Mouse (Mus musculus): ENCODE data around the gene Grid2ip. TPM values are rescaled to one million over a fixed set of nuclear protein-coding genes. Genes with fewer than 3 reads are reported as not detected.

Grid2ip gene
- 0.27 and 0.28 TPM in 2 replicates for polyA plus RNA-seq (2016; fragmentation: Nextera tagmentation; extraction: Ambion mirVana)

- ATAC-seq (ENCODE audit: insufficient number of reproducible peaks, insufficient read depth, low FRiP score, low TSS enrichment), result no peak
- no peaks in the 10 kb centered on the region for H3K9me3 ChIP-seq
- H3K4me2 ChIP-seq (replicated peaks), result peak within 1 kb of the TSS; percentile 48
- peaks cover 21% of the 10 kb centered on the region for H3K27me3 ChIP-seq
- H3K4me3 ChIP-seq, result peak within 1 kb of the TSS; percentile 26
- H3K27ac ChIP-seq, result no peak within 1 kb of the TSS
- no peaks in the 10 kb centered on the region for H3K36me3 ChIP-seq
- H3K9ac ChIP-seq, result peak within 1 kb of the TSS; percentile 8; the same call in 1 of the 2 replicates
- peaks cover 8% of the 10 kb centered on the region; the same call in 1 of the 2 replicates for H3K4me1 ChIP-seq
- WGBS, result 10% methylated on average over 17 of the region's 17 CpGs
Measured at GRCm38 (mm10) chr5:143356686-143357388, at the start of gene Grid2ip. Gene Grid2ip, plus strand, starts transcription at chr5:143357338.

GRCm38 (mm10) chr5:143308825-143309224, 48.3 kb upstream of the Grid2ip start:
- 93% methylated on average over 5 of the region's 5 CpGs for WGBS
- Histone ChIP-seq H3K9me3 (no peaks in the 10 kb centered on the region), H3K27me3 (no peaks in the 10 kb centered on the region), H3K4me1 (peaks cover 10% of the 10 kb centered on the region), H3K9ac (no peak overlapping the region), H3K27ac (no peak overlapping the region), H3K4me2 (replicated peaks) (no peak overlapping the region), H3K36me3 (peaks cover 92% of the 10 kb centered on the region), H3K4me3 (no peak overlapping the region)
- no peak for ATAC-seq (ENCODE audit: insufficient number of reproducible peaks, insufficient read depth, low FRiP score, low TSS enrichment)

- H3K27ac ChIP-seq, result no peak overlapping the region
- 87% methylated on average over 7 of the region's 7 CpGs for WGBS
Measured at GRCm38 (mm10) chr5:143309916-143310315, 47.2 kb upstream of the Grid2ip start.

GRCm38 (mm10) chr5:143311886-143312285, 45.3 kb upstream of the Grid2ip start:
- Histone ChIP-seq H3K4me2 (replicated peaks) (no peak overlapping the region), H3K9ac (no peak overlapping the region), H3K9me3 (no peaks in the 10 kb centered on the region), H3K4me1 (peaks cover 15% of the 10 kb centered on the region), H3K27me3 (no peaks in the 10 kb centered on the region), H3K36me3 (peaks cover 73% of the 10 kb centered on the region), H3K4me3 (no peak overlapping the region), H3K27ac (no peak overlapping the region)
- ATAC-seq (ENCODE audit: insufficient number of reproducible peaks, insufficient read depth, low FRiP score, low TSS enrichment), result no peak
- WGBS, result 69% methylated on average over 8 of the region's 8 CpGs

More at GRCm38 (mm10) chr5:143309916-143310315, 47.2 kb upstream of the Grid2ip start:
- Histone ChIP-seq H3K36me3 (peaks cover 83% of the 10 kb centered on the region), H3K27me3 (no peaks in the 10 kb centered on the region), H3K4me1 (peaks cover 15% of the 10 kb centered on the region), H3K4me3 (no peak overlapping the region), H3K9me3 (no peaks in the 10 kb centered on the region), H3K4me2 (replicated peaks) (no peak overlapping the region), H3K9ac (no peak overlapping the region)
- ATAC-seq (ENCODE audit: insufficient number of reproducible peaks, insufficient read depth, low FRiP score, low TSS enrichment), result no peak

GRCm38 (mm10) chr5:143314183-143314729, 42.9 kb upstream of the Grid2ip start:
- Histone ChIP-seq H3K36me3 (peaks cover 67% of the 10 kb centered on the region), H3K27ac (peak overlapping the region; percentile 90; the same call in 1 of the 2 replicates), H3K27me3 (no peaks in the 10 kb centered on the region), H3K4me3 (peak overlapping the region; percentile 85), H3K9me3 (no peaks in the 10 kb centered on the region), H3K4me2 (replicated peaks) (peak overlapping the region; percentile 84), H3K4me1 (peaks cover 15% of the 10 kb centered on the region), H3K9ac (peak overlapping the region; percentile 85)
- ATAC-seq (ENCODE audit: insufficient number of reproducible peaks, insufficient read depth, low FRiP score, low TSS enrichment), result no peak
- WGBS, result 2% methylated on average over 16 of the region's 16 CpGs

GRCm38 (mm10) chr5:143314730-143315513, 42.2 kb upstream of the Grid2ip start, which contains the start of gene E130309D02Rik:
Gene E130309D02Rik, minus strand, starts transcription at chr5:143315360.
- H3K9me3 ChIP-seq, result no peaks in the 10 kb centered on the region
- H3K27ac ChIP-seq, result peak within 1 kb of the TSS; percentile 90
- ATAC-seq (ENCODE audit: insufficient number of reproducible peaks, insufficient read depth, low FRiP score, low TSS enrichment), result peak; percentile 80
- peak within 1 kb of the TSS; percentile 84 for H3K4me2 ChIP-seq (replicated peaks)
- peaks cover 67% of the 10 kb centered on the region for H3K36me3 ChIP-seq
- peaks cover 15% of the 10 kb centered on the region for H3K4me1 ChIP-seq
- H3K27me3 ChIP-seq, result no peaks in the 10 kb centered on the region
- peak within 1 kb of the TSS; percentile 85 for H3K4me3 ChIP-seq
- under 1% methylated on average over 97 of the region's 101 CpGs for WGBS
- H3K9ac ChIP-seq, result peak within 1 kb of the TSS; percentile 85

- peaks cover 67% of the 10 kb centered on the region for H3K36me3 ChIP-seq
Measured at GRCm38 (mm10) chr5:143315514-143315888, 41.6 kb upstream of the Grid2ip start.

GRCm38 (mm10) chr5:143316605-143317287, 40.4 kb upstream of the Grid2ip start:
- H3K4me1 ChIP-seq, result peaks cover 15% of the 10 kb centered on the region
- H3K27me3 ChIP-seq, result no peaks in the 10 kb centered on the region
- peaks cover 67% of the 10 kb centered on the region for H3K36me3 ChIP-seq
- no peak overlapping the region for H3K9ac ChIP-seq
- H3K4me2 ChIP-seq (replicated peaks), result no peak overlapping the region
- H3K9me3 ChIP-seq, result no peaks in the 10 kb centered on the region
- no peak overlapping the region for H3K4me3 ChIP-seq
- no peak for ATAC-seq (ENCODE audit: insufficient number of reproducible peaks, insufficient read depth, low FRiP score, low TSS enrichment)
- no peak overlapping the region for H3K27ac ChIP-seq
- 90% methylated on average over 5 of the region's 5 CpGs for WGBS

More at GRCm38 (mm10) chr5:143315514-143315888, 41.6 kb upstream of the Grid2ip start:
- Histone ChIP-seq H3K27ac (peak overlapping the region; percentile 90; the same call in 1 of the 2 replicates), H3K27me3 (no peaks in the 10 kb centered on the region), H3K4me3 (peak overlapping the region; percentile 85), H3K4me1 (peaks cover 15% of the 10 kb centered on the region), H3K4me2 (replicated peaks) (peak overlapping the region; percentile 84), H3K9me3 (no peaks in the 10 kb centered on the region), H3K9ac (peak overlapping the region; percentile 85; the same call in 1 of the 2 replicates)
- WGBS, result 12% methylated on average over 8 of the region's 8 CpGs
- ATAC-seq (ENCODE audit: insufficient number of reproducible peaks, insufficient read depth, low FRiP score, low TSS enrichment), result no peak

- no peaks in the 10 kb centered on the region for H3K9me3 ChIP-seq
- no peak for ATAC-seq (ENCODE audit: insufficient number of reproducible peaks, insufficient read depth, low FRiP score, low TSS enrichment)
- no peak overlapping the region for H3K9ac ChIP-seq
- no peak overlapping the region for H3K27ac ChIP-seq
- H3K27me3 ChIP-seq, result no peaks in the 10 kb centered on the region
- H3K4me3 ChIP-seq, result no peak overlapping the region
- H3K36me3 ChIP-seq, result peaks cover 67% of the 10 kb centered on the region
- 88% methylated on average over 8 of the region's 8 CpGs for WGBS
- H3K4me1 ChIP-seq, result peaks cover 15% of the 10 kb centered on the region
- no peak overlapping the region for H3K4me2 ChIP-seq (replicated peaks)
Measured at GRCm38 (mm10) chr5:143317288-143317610, 39.9 kb upstream of the Grid2ip start.

GRCm38 (mm10) chr5:143328690-143329495, 28.2 kb upstream of the Grid2ip start, which contains the start of gene Zdhhc4:
Gene Zdhhc4, minus strand, starts transcription at chr5:143329256.
- no peaks in the 10 kb centered on the region for H3K9me3 ChIP-seq
- WGBS, result under 1% methylated on average over 57 of the region's 57 CpGs
- peak within 1 kb of the TSS; percentile 95 for H3K4me2 ChIP-seq (replicated peaks)
- peak; percentile 76 for ATAC-seq (ENCODE audit: insufficient number of reproducible peaks, insufficient read depth, low FRiP score, low TSS enrichment)
- peak within 1 kb of the TSS; percentile 98 for H3K4me3 ChIP-seq
- no peaks in the 10 kb centered on the region for H3K27me3 ChIP-seq
- H3K4me1 ChIP-seq, result peaks cover 16% of the 10 kb centered on the region
- H3K36me3 ChIP-seq, result peaks cover 28% of the 10 kb centered on the region
- peak within 1 kb of the TSS; percentile 88 for H3K9ac ChIP-seq
- peak within 1 kb of the TSS; percentile 72; the same call in 1 of the 2 replicates for H3K27ac ChIP-seq

Data from embryonic facial prominence, embryonic 12.5 days (tissue).